Mouse (Mus musculus): ENCODE measurements at regions not wholly inside any gene's neighbourhood (a gene's known extent, or its start where the extent isn't known, plus 50 kb on each side); places are given as distances from the start of the nearest gene placed in this dataset.

DNA sequence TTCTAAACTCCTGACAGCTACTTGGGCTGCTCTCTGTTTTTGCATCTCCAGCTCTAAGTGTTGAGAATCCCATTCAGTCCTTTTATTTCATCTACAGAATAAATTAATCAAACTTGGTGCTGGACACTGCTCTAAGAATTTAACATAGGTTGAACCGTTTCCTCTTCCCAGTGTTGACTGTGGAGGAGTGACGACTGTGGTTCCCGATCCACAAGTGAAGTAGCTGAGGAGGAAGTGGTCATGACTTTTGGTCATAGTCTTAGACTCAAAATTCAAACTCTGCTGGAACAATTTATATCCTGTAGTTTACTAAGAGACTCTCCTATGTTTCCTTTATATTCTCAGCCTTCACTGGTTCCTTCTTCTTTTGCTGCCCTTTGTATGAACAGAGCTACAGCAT is 432.6 kb upstream of the Id2 start:
- DNase-seq, result no peak
- H3K36me3 ChIP-seq (ENCODE audit: control insufficient read depth, insufficient read depth, low read length), result no peaks in the 10 kb centered on the region
- no peak overlapping the region for H3K27ac ChIP-seq
- H3K79me2 ChIP-seq (replicated peaks; ENCODE audit: control insufficient read depth, insufficient read depth, low read length), result no peaks in the 10 kb centered on the region
- TF ChIP-seq CTCF (IDR thresholded peaks at IDR 0.05) (no peak), EP300 (IDR thresholded peaks at IDR 0.05; ENCODE audit: insufficient read depth, low read depth, low read length) (no peak), POLR2A (IDR thresholded peaks at IDR 0.05; ENCODE audit: insufficient read depth, low read depth, low read length) (no peak)
- intact Hi-C loops (cut with DNase I), result no loop called here
- H3K4me3 ChIP-seq, result no peak overlapping the region
- peaks cover 5% of the 10 kb centered on the region; the same call in 1 of the 2 replicates for H3K4me1 ChIP-seq (ENCODE audit: control insufficient read depth, insufficient read depth, low read length)
- WGBS, result 51% methylated on average over 3 of the region's 3 CpGs
- H3K9ac ChIP-seq (ENCODE audit: low read depth, low read length), result no peak overlapping the region
- no peaks in the 10 kb centered on the region for H3K27me3 ChIP-seq (ENCODE audit: control insufficient read depth, insufficient read depth, low read length)

DNA sequence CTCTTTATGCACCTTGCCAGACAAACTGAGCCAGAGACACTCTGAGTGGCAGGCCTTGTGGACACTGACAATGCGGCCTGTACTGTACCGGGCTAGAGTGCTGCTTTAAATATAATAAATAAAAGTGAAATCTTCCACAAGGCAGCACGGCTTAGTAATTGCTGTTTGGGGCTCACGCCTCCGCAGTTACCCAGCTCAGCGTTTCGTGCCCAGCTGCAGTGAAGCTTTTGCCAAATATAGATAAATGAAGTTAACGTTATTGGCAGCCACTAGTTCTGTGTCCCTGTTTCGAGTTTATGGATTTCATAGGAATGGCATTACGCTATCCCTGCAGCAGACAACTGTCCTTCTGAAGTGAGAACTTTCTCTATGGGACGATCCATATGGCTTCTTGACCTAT is 429.7 kb upstream of the Id2 start:
- DNase-seq, result no peak
- Histone ChIP-seq H3K4me1 (ENCODE audit: control insufficient read depth, insufficient read depth, low read length) (no peaks in the 10 kb centered on the region), H3K9ac (ENCODE audit: low read depth, low read length) (no peak overlapping the region), H3K4me3 (no peak overlapping the region), H3K27ac (no peak overlapping the region), H3K27me3 (ENCODE audit: control insufficient read depth, insufficient read depth, low read length) (no peaks in the 10 kb centered on the region), H3K36me3 (ENCODE audit: control insufficient read depth, insufficient read depth, low read length) (no peaks in the 10 kb centered on the region), H3K79me2 (replicated peaks; ENCODE audit: control insufficient read depth, insufficient read depth, low read length) (no peaks in the 10 kb centered on the region)
- intact Hi-C loops (cut with DNase I), result no loop called here
- 82% methylated on average over 11 of the region's 11 CpGs for WGBS
- no peak for TF ChIP-seq EP300 (IDR thresholded peaks at IDR 0.05; ENCODE audit: insufficient read depth, low read depth, low read length)

DNA sequence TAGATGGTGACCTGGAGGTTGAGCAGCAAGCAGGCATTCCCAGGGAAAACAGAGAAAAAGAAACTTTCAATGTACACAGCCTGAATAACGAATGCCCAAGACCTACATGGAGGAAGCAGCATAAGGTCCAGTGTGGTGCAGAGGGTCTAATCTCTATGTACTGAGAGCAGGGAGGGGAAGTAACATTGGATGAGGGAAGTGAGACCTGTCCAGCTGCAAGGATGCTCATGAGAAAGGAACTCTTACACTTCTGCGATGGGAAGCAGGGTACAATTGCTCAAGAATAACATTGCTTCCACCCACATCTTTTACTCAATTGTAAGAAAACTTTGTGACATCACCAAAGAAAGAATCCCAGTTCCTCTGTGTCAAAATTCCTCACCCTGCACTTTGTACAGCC is 419.8 kb upstream of the Id2 start:
- Histone ChIP-seq H3K36me3 (ENCODE audit: control insufficient read depth, insufficient read depth, low read length) (no peaks in the 10 kb centered on the region), H3K27me3 (ENCODE audit: control insufficient read depth, insufficient read depth, low read length) (no peaks in the 10 kb centered on the region), H3K27ac (no peak overlapping the region), H3K79me2 (replicated peaks; ENCODE audit: control insufficient read depth, insufficient read depth, low read length) (no peaks in the 10 kb centered on the region), H3K9ac (ENCODE audit: low read depth, low read length) (no peak overlapping the region), H3K4me1 (ENCODE audit: control insufficient read depth, insufficient read depth, low read length) (no peaks in the 10 kb centered on the region), H3K4me3 (no peak overlapping the region)
- no peak for DNase-seq
- WGBS, result 68% methylated on average over 2 of the region's 2 CpGs
- intact Hi-C loops (cut with DNase I), result no loop called here
- no peak for TF ChIP-seq CTCF (IDR thresholded peaks at IDR 0.05)
- TF ChIP-seq EP300 (IDR thresholded peaks at IDR 0.05; ENCODE audit: insufficient read depth, low read depth, low read length), result no peak
- no peak for TF ChIP-seq POLR2A (IDR thresholded peaks at IDR 0.05; ENCODE audit: insufficient read depth, low read depth, low read length)

DNA sequence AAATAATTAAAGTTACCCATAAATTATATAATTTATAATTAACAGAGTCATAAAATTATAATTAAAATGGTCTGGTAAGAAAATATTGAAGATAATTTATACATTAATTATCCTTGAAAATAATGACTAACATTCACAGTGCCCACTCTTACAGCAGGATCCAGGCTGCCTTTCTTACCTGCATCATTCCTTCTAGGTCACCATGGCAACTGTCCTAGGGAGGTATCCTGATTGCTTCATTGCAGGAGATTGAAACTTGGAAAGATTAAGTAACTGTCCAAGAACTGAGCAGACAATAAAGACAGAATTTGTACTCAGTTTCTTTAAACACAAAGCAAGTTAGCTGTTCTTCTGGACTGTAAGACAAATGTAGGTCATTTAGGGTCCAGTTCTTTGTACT is 416.7 kb upstream of the Id2 start:
- Histone ChIP-seq H3K27ac (no peak overlapping the region), H3K27me3 (ENCODE audit: control insufficient read depth, insufficient read depth, low read length) (no peaks in the 10 kb centered on the region), H3K79me2 (replicated peaks; ENCODE audit: control insufficient read depth, insufficient read depth, low read length) (no peaks in the 10 kb centered on the region), H3K4me1 (ENCODE audit: control insufficient read depth, insufficient read depth, low read length) (no peaks in the 10 kb centered on the region), H3K9ac (ENCODE audit: low read depth, low read length) (no peak overlapping the region), H3K36me3 (ENCODE audit: control insufficient read depth, insufficient read depth, low read length) (no peaks in the 10 kb centered on the region), H3K4me3 (no peak overlapping the region)
- intact Hi-C loops (cut with DNase I), result no loop called here
- DNase-seq, result no peak
- TF ChIP-seq EP300 (IDR thresholded peaks at IDR 0.05; ENCODE audit: insufficient read depth, low read depth, low read length) (no peak), CTCF (IDR thresholded peaks at IDR 0.05) (no peak), POLR2A (IDR thresholded peaks at IDR 0.05; ENCODE audit: insufficient read depth, low read depth, low read length) (no peak)

DNA sequence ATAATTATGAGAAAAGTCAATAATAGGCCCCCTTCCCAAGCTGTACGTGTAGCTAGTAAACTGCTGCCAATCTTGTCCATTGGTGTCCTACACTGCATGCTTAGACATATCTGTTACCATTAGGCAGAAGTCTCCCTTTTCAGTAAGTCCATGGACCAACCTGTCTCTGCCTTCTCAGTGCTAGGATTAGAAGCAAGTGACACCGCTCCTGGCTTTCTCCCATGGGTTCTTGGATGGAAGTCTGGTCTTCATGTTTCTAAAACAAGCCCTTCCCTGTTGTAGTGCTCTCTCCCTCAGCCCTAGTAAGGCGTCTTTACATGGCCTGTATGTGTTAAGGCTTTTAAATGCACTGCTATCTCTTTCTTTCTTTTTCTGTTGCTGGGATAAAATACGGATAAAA is 412.7 kb upstream of the Id2 start:
- Histone ChIP-seq H3K27me3 (ENCODE audit: control insufficient read depth, insufficient read depth, low read length) (no peaks in the 10 kb centered on the region), H3K27ac (no peak overlapping the region), H3K4me3 (no peak overlapping the region), H3K36me3 (ENCODE audit: control insufficient read depth, insufficient read depth, low read length) (no peaks in the 10 kb centered on the region), H3K79me2 (replicated peaks; ENCODE audit: control insufficient read depth, insufficient read depth, low read length) (no peaks in the 10 kb centered on the region), H3K4me1 (ENCODE audit: control insufficient read depth, insufficient read depth, low read length) (no peaks in the 10 kb centered on the region), H3K9ac (ENCODE audit: low read depth, low read length) (no peak overlapping the region)
- intact Hi-C loops (cut with DNase I), result no loop called here
- DNase-seq, result no peak
- TF ChIP-seq EP300 (IDR thresholded peaks at IDR 0.05; ENCODE audit: insufficient read depth, low read depth, low read length), result no peak
- no peak for TF ChIP-seq POLR2A (IDR thresholded peaks at IDR 0.05; ENCODE audit: insufficient read depth, low read depth, low read length)
- no peak for TF ChIP-seq CTCF (IDR thresholded peaks at IDR 0.05)
- 82% methylated on average over 4 of the region's 4 CpGs for WGBS

DNA sequence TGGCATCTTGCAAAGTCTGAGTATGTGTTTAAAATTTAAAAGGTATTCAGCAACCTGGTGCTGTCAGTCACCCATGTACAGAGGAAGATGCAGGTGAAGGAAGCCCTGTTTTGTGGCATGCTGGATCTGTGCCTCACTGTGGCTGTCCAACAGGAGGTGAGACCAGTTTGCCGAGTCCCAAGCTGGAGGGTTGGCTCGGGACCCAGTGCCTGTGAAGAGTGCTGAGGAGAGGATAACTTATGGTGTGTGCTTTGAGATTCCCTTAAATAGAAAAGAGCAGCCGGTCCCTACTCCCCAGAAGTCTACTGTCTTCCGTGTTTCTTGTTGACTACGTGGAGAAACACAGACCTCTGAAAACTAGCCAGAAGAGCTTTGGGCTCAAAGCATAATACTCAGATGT is 396.3 kb upstream of the Id2 start:
- H3K4me3 ChIP-seq, result no peak overlapping the region
- DNase-seq, result no peak
- TF ChIP-seq POLR2A (IDR thresholded peaks at IDR 0.05; ENCODE audit: insufficient read depth, low read depth, low read length) (no peak), CTCF (IDR thresholded peaks at IDR 0.05) (no peak), EP300 (IDR thresholded peaks at IDR 0.05; ENCODE audit: insufficient read depth, low read depth, low read length) (no peak)
- intact Hi-C loops (cut with DNase I), result no loop called here
- no peaks in the 10 kb centered on the region for H3K27me3 ChIP-seq (ENCODE audit: control insufficient read depth, insufficient read depth, low read length)
- peaks cover 1% of the 10 kb centered on the region; the same call in 1 of the 2 replicates for H3K4me1 ChIP-seq (ENCODE audit: control insufficient read depth, insufficient read depth, low read length)
- H3K27ac ChIP-seq, result no peak overlapping the region
- no peak overlapping the region for H3K9ac ChIP-seq (ENCODE audit: low read depth, low read length)
- H3K79me2 ChIP-seq (replicated peaks; ENCODE audit: control insufficient read depth, insufficient read depth, low read length), result no peaks in the 10 kb centered on the region
- WGBS, result 60% methylated on average over 5 of the region's 5 CpGs
- H3K36me3 ChIP-seq (ENCODE audit: control insufficient read depth, insufficient read depth, low read length), result no peaks in the 10 kb centered on the region
